Mouse (Mus musculus) forebrain, postnatal 0 days (tissue): Measurements from ENCODE around the gene Hrh1. TPM values are rescaled to one million over a fixed set of nuclear protein-coding genes. Genes with fewer than 3 reads are reported as not detected.
"Not testable (repeated sequence)": the region's sequence is repeated elsewhere in the genome, so short reads cannot be mapped to it uniquely, and the experiment has no call there.

Experiments
- ATAC-seq: fragments of 200-750 bp; cut with Nextera tagmentation; 2 replicates; pipeline ENCODE4 v1.8.0; 2017; ENCODE audit warnings: mild to moderate bottlenecking, moderate library complexity
- DNase-seq: peaks from one replicate; pipeline ENCODE4 v3.0.0-alpha.2; 2015
- H3K27ac ChIP-seq: fragments of 300-500 bp; sonication (generic); 2 replicates; pipeline ENCODE4 v1.5.1; 2014; ENCODE audit warnings: low read depth, mild to moderate bottlenecking, antibody characterized with exemption, low read length, moderate library complexity, mixed read lengths
- H3K27me3 ChIP-seq: fragments of 300-500 bp; sonication (generic); 2 replicates; pipeline ENCODE4 v1.6.1; 2014; ENCODE audit warnings: mild to moderate bottlenecking, low read length, mixed read lengths; ENCODE audit not compliant: insufficient read depth
- H3K36me3 ChIP-seq: fragments of 300-500 bp; sonication (generic); 2 replicates; pipeline ENCODE4 v1.6.1; 2014; ENCODE audit warnings: mild to moderate bottlenecking, moderate library complexity; ENCODE audit not compliant: insufficient read depth
- H3K4me1 ChIP-seq: fragments of 300-500 bp; sonication (generic); 2 replicates; pipeline ENCODE4 v1.6.1; 2014; ENCODE audit warnings: antibody characterized with exemption; ENCODE audit not compliant: insufficient read depth
- H3K4me2 ChIP-seq: fragments of 300-500 bp; sonication (generic); 2 replicates; pipeline ENCODE4 v1.6.1; 2014; ENCODE audit warnings: low read depth, mild to moderate bottlenecking, moderate library complexity
- H3K4me3 ChIP-seq: fragments of 300-500 bp; sonication (generic); 2 replicates; pipeline ENCODE4 v1.5.1; 2014; ENCODE audit warnings: low read depth, low read length, mixed read lengths
- H3K9ac ChIP-seq: fragments of 300-500 bp; sonication (generic); 2 replicates; pipeline ENCODE4 v1.6.1; 2014; ENCODE audit warnings: mild to moderate bottlenecking
- H3K9me3 ChIP-seq: fragments of 300-500 bp; sonication (generic); 2 replicates; pipeline ENCODE4 v1.6.1; 2016; ENCODE audit warnings: low read length
- CTCF ChIP-seq: sonication (generic); IDR thresholded peaks from 2 replicates; pipeline ENCODE4 v1.5.1; 2016; ENCODE audit warnings: antibody characterized with exemption, control low read depth, low read depth
- WGBS: fragments of 180-500 bp; shearing (Covaris S2); extraction: QIAGEN DNeasy Blood & Tissue Kit; methylation state at CpG from one replicate; pipeline ENCODE4 v1.1.7; 2014; 5-methylcytosine and 5-hydroxymethylcytosine counted together
- polyA plus RNA-seq: library from polyadenylated mRNA; unstranded; fragments of >200 nt; fragmentation: Nextera tagmentation; extraction: Ambion mirVana; gene quantifications from 2 replicates; pipeline ENCODE4 v1.2.1, GENCODE M21; 2015
- total RNA-seq: library from RNA; depleted of rRNA; stranded (reverse); fragments of >200 nt; gene quantifications from 2 replicates; pipeline ENCODE4 v1.2.3, GENCODE M21; 2014

Hrh1 gene
- total and polyA plus RNA-seq, 2 experiments from 2014 or later = 2.6 to 3.6 TPM

GRCm38 (mm10) chr6:114474059-114474458, 76.3 kb downstream of the Hrh1 start:
- H3K4me2 ChIP-seq = no peak overlapping the region
- H3K4me3 ChIP-seq = no peak overlapping the region
- no peak for TF ChIP-seq CTCF
- H3K27ac ChIP-seq = no peak overlapping the region
- no peaks in the 10 kb centered on the region for H3K4me1 ChIP-seq
- H3K27me3 ChIP-seq = no peaks in the 10 kb centered on the region
- H3K9ac ChIP-seq = no peak overlapping the region
- ATAC-seq (no peak), DNase-seq (no peak)
- no peaks in the 10 kb centered on the region for H3K36me3 ChIP-seq
- 91% methylated on average over 3 of the region's 3 CpGs for WGBS
- no peaks in the 10 kb centered on the region for H3K9me3 ChIP-seq

GRCm38 (mm10) chr6:114474911-114475310, 77.2 kb downstream of the Hrh1 start:
- no peak overlapping the region for H3K4me3 ChIP-seq
- no peak overlapping the region for H3K4me2 ChIP-seq
- ATAC-seq (no peak), DNase-seq (no peak)
- TF ChIP-seq CTCF = no peak
- H3K36me3 ChIP-seq = no peaks in the 10 kb centered on the region
- H3K9ac ChIP-seq = no peak overlapping the region
- WGBS = 62% methylated on average over 4 of the region's 4 CpGs
- no peaks in the 10 kb centered on the region for H3K27me3 ChIP-seq
- H3K9me3 ChIP-seq = no peaks in the 10 kb centered on the region
- H3K27ac ChIP-seq = no peak overlapping the region
- no peaks in the 10 kb centered on the region for H3K4me1 ChIP-seq

- 23% methylated on average over 4 of the region's 4 CpGs for WGBS
- no peaks in the 10 kb centered on the region for H3K27me3 ChIP-seq
These were observed 81.0 kb downstream of the Hrh1 start for GRCm38 (mm10) chr6:114478771-114479170.

GRCm38 (mm10) chr6:114479644-114480410, 82.1 kb downstream of the Hrh1 start:
- DNase-seq (no peak), ATAC-seq (no peak)
- no peak overlapping the region for H3K4me3 ChIP-seq
- no peaks in the 10 kb centered on the region for H3K9me3 ChIP-seq
- no peak overlapping the region for H3K9ac ChIP-seq
- no peaks in the 10 kb centered on the region for H3K36me3 ChIP-seq
- H3K27ac ChIP-seq = no peak overlapping the region
- peak; percentile 39 for TF ChIP-seq CTCF
- no peaks in the 10 kb centered on the region for H3K4me1 ChIP-seq
- no peaks in the 10 kb centered on the region for H3K27me3 ChIP-seq
- H3K4me2 ChIP-seq = no peak overlapping the region
- 89% methylated on average over 16 of the region's 16 CpGs for WGBS

More at GRCm38 (mm10) chr6:114478771-114479170, 81.0 kb downstream of the Hrh1 start:
- Histone ChIP-seq H3K4me3 (no peak overlapping the region), H3K9me3 (no peaks in the 10 kb centered on the region), H3K9ac (no peak overlapping the region), H3K27ac (no peak overlapping the region), H3K4me2 (no peak overlapping the region), H3K36me3 (no peaks in the 10 kb centered on the region), H3K4me1 (no peaks in the 10 kb centered on the region)
- no peak for ATAC-seq
- TF ChIP-seq CTCF = no peak
- no peak for DNase-seq

- Histone ChIP-seq H3K36me3 (no peaks in the 10 kb centered on the region), H3K4me2 (no peak overlapping the region), H3K27me3 (no peaks in the 10 kb centered on the region), H3K4me1 (no peaks in the 10 kb centered on the region), H3K4me3 (no peak overlapping the region), H3K27ac (no peak overlapping the region), H3K9me3 (no peaks in the 10 kb centered on the region), H3K9ac (no peak overlapping the region)
- ATAC-seq (no peak), DNase-seq (no peak)
- TF ChIP-seq CTCF = no peak
- 68% methylated on average over 3 of the region's 3 CpGs for WGBS
These were observed 91.6 kb downstream of the Hrh1 start for GRCm38 (mm10) chr6:114489371-114489770.

GRCm38 (mm10) chr6:114492588-114492987, 94.9 kb downstream of the Hrh1 start:
- H3K27me3 ChIP-seq, H3K9ac ChIP-seq, ATAC-seq, H3K4me1 ChIP-seq, H3K4me3 ChIP-seq, H3K4me2 ChIP-seq, H3K36me3 ChIP-seq, H3K9me3 ChIP-seq, H3K27ac ChIP-seq: not testable (repeated sequence)
- WGBS = 57% methylated on average over 10 of the region's 10 CpGs
- peak; percentile 57 for DNase-seq

- H3K4me1 ChIP-seq, H3K27me3 ChIP-seq, H3K36me3 ChIP-seq, H3K9ac ChIP-seq, H3K4me2 ChIP-seq, H3K9me3 ChIP-seq, H3K27ac ChIP-seq, H3K4me3 ChIP-seq, ATAC-seq: not testable (repeated sequence)
- peak; percentile 32 for DNase-seq
- WGBS = 34% methylated on average over 7 of the region's 12 CpGs
These were observed 97.3 kb downstream of the Hrh1 start for GRCm38 (mm10) chr6:114494987-114495386.

- not testable (repeated sequence) for H3K27ac ChIP-seq, H3K9ac ChIP-seq, H3K27me3 ChIP-seq, H3K36me3 ChIP-seq, H3K4me3 ChIP-seq, H3K9me3 ChIP-seq, DNase-seq, H3K4me1 ChIP-seq, H3K4me2 ChIP-seq, ATAC-seq
- WGBS = 20% methylated on average over 16 of the region's 17 CpGs
These were observed 116.3 kb downstream of the Hrh1 start for GRCm38 (mm10) chr6:114514038-114514437.

- not testable (repeated sequence) for H3K9me3 ChIP-seq, H3K27me3 ChIP-seq, H3K9ac ChIP-seq, ATAC-seq, H3K36me3 ChIP-seq, H3K27ac ChIP-seq, H3K4me3 ChIP-seq, H3K4me2 ChIP-seq, DNase-seq, H3K4me1 ChIP-seq
- no CpG with 5 or more reads among the region's 12 CpGs for WGBS
These were observed 131.0 kb downstream of the Hrh1 start for GRCm38 (mm10) chr6:114528709-114529108.
